Mouse (Mus musculus) stomach, postnatal 0 days (tissue): Measurements from ENCODE around the gene Fam213b.

ENCODE experiments used
- CTCF ChIP-seq: IDR thresholded peaks from 2 replicates; pipeline ENCODE4 v1.5.1; 2016; ENCODE audit warnings: antibody characterized with exemption, low read depth, mild to moderate bottlenecking, moderate library complexity
- EP300 ChIP-seq: optimal IDR thresholded peaks from 2 replicates; pipeline ENCODE3; 2016; ENCODE audit warnings: antibody characterized with exemption

GRCm38 (mm10) chr4:154866391-154866790 is 32.5 kb downstream of the Fam213b start:
- TF ChIP-seq CTCF (no peak), EP300 (no peak)
